Mouse (Mus musculus) midbrain, embryonic 11.5 days (tissue): ENCODE data around the gene Mmd. TPM values are rescaled to one million over a fixed set of nuclear protein-coding genes. Genes with fewer than 3 reads are reported as not detected.

Experiments used
- ATAC-seq: fragments of 200-750 bp; cut with Nextera tagmentation; 2 replicates; pipeline ENCODE4 v1.8.0; 2017; ENCODE audit warnings: moderate TSS enrichment, moderate library complexity; ENCODE audit not compliant: low FRiP score
- DNase-seq: peaks from one replicate; pipeline ENCODE4 v3.0.0; 2015; ENCODE audit warnings: low spot score; ENCODE audit errors: missing footprints
- H3K27ac ChIP-seq: fragments of 300-500 bp; sonication (generic); 2 replicates; pipeline ENCODE4 v1.5.1; 2014; ENCODE audit warnings: low read depth, low read length
- H3K27me3 ChIP-seq: fragments of 300-500 bp; sonication (generic); 2 replicates; pipeline ENCODE4 v1.6.1; 2014; ENCODE audit warnings: mild to moderate bottlenecking, low read length, moderate library complexity, mixed read lengths; ENCODE audit not compliant: control insufficient read depth, insufficient read depth
- H3K36me3 ChIP-seq: fragments of 300-500 bp; sonication (generic); 2 replicates; pipeline ENCODE4 v1.6.1; 2014; ENCODE audit warnings: mild to moderate bottlenecking, low read length, moderate library complexity, mixed read lengths; ENCODE audit not compliant: control insufficient read depth, insufficient read depth
- H3K4me1 ChIP-seq: fragments of 300-500 bp; sonication (generic); 2 replicates; pipeline ENCODE4 v1.6.1; 2014; ENCODE audit warnings: low read length; ENCODE audit not compliant: control insufficient read depth, insufficient read depth
- H3K4me2 ChIP-seq: fragments of 300-500 bp; sonication (generic); 2 replicates; pipeline ENCODE4 v1.6.1; 2014; ENCODE audit warnings: mild to moderate bottlenecking, moderate library complexity
- H3K4me3 ChIP-seq: fragments of 300-500 bp; sonication (generic); 2 replicates; pipeline ENCODE4 v1.5.1; 2014; ENCODE audit warnings: low read depth, low read length
- H3K9ac ChIP-seq: fragments of 300-500 bp; sonication (generic); 2 replicates; pipeline ENCODE4 v1.6.1; 2014; ENCODE audit warnings: low read length
- H3K9me3 ChIP-seq: fragments of 300-500 bp; sonication (generic); 2 replicates; pipeline ENCODE4 v1.6.1; 2016; ENCODE audit warnings: low read length; ENCODE audit not compliant: control insufficient read depth
- WGBS: fragments of 180-500 bp; shearing (Covaris S2); extraction: QIAGEN DNeasy Blood & Tissue Kit; methylation state at CpG from one replicate; pipeline ENCODE4 v1.1.7; 2014; 5-methylcytosine and 5-hydroxymethylcytosine counted together
- polyA plus RNA-seq: library from polyadenylated mRNA; unstranded; fragments of >200 nt; fragmentation: Nextera tagmentation; extraction: Ambion mirVana; gene quantifications from 2 replicates; pipeline ENCODE4 v1.2.1, GENCODE M21; 2014

Gene Mmd
- polyA plus RNA-seq, 1 experiment from 2014 or later: 48.1 TPM

- Histone ChIP-seq H3K36me3 (no peaks in the 10 kb centered on the region), H3K27me3 (no peaks in the 10 kb centered on the region), H3K4me2 (no peak overlapping the region), H3K27ac (no peak overlapping the region), H3K4me3 (no peak overlapping the region), H3K9ac (no peak overlapping the region), H3K4me1 (no peaks in the 10 kb centered on the region; the same call in 1 of the 2 replicates), H3K9me3 (no peaks in the 10 kb centered on the region)
- DNase-seq (no peak), ATAC-seq (no peak)
- WGBS: 84% methylated on average over 6 of the region's 6 CpGs
These were observed 6.4 kb downstream of the Mmd start for GRCm38 (mm10) chr11:90255687-90256086.

- no peaks in the 10 kb centered on the region for H3K4me1 ChIP-seq
- no peak overlapping the region for H3K4me2 ChIP-seq
- no peak overlapping the region for H3K4me3 ChIP-seq
- DNase-seq (no peak), ATAC-seq (no peak)
- WGBS: 86% methylated on average over 16 of the region's 16 CpGs
- H3K27me3 ChIP-seq: no peaks in the 10 kb centered on the region
- no peak overlapping the region for H3K9ac ChIP-seq
- H3K36me3 ChIP-seq: peaks cover 7% of the 10 kb centered on the region; the same call in 1 of the 2 replicates
- H3K9me3 ChIP-seq: no peaks in the 10 kb centered on the region
- H3K27ac ChIP-seq: no peak overlapping the region
These were observed 7.7 kb downstream of the Mmd start for GRCm38 (mm10) chr11:90256833-90257525.

GRCm38 (mm10) chr11:90258321-90258927, 9.2 kb downstream of the Mmd start:
- Histone ChIP-seq H3K4me1 (no peaks in the 10 kb centered on the region), H3K4me2 (no peak overlapping the region), H3K9ac (no peak overlapping the region), H3K27me3 (no peaks in the 10 kb centered on the region), H3K9me3 (no peaks in the 10 kb centered on the region), H3K4me3 (no peak overlapping the region), H3K36me3 (peaks cover 17% of the 10 kb centered on the region), H3K27ac (no peak overlapping the region)
- ATAC-seq (no peak), DNase-seq (no peak)
- 84% methylated on average over 10 of the region's 10 CpGs for WGBS

GRCm38 (mm10) chr11:90259071-90259470, 9.8 kb downstream of the Mmd start:
- DNase-seq (no peak), ATAC-seq (no peak)
- no peaks in the 10 kb centered on the region for H3K27me3 ChIP-seq
- H3K9ac ChIP-seq: no peak overlapping the region
- H3K27ac ChIP-seq: no peak overlapping the region
- no peak overlapping the region for H3K4me3 ChIP-seq
- WGBS: 68% methylated on average over 4 of the region's 4 CpGs
- no peak overlapping the region for H3K4me2 ChIP-seq
- H3K9me3 ChIP-seq: no peaks in the 10 kb centered on the region
- H3K36me3 ChIP-seq: peaks cover 17% of the 10 kb centered on the region
- no peaks in the 10 kb centered on the region for H3K4me1 ChIP-seq

GRCm38 (mm10) chr11:90259826-90260225, 10.6 kb downstream of the Mmd start:
- no peak for DNase-seq
- Histone ChIP-seq H3K36me3 (peaks cover 17% of the 10 kb centered on the region), H3K27me3 (no peaks in the 10 kb centered on the region), H3K9ac (no peak overlapping the region), H3K9me3 (no peaks in the 10 kb centered on the region), H3K4me1 (no peaks in the 10 kb centered on the region), H3K4me2 (no peak overlapping the region), H3K27ac (no peak overlapping the region), H3K4me3 (no peak overlapping the region)
- ATAC-seq: no peak
- 87% methylated on average over 9 of the region's 9 CpGs for WGBS

GRCm38 (mm10) chr11:90264180-90264579, 14.9 kb downstream of the Mmd start:
- Histone ChIP-seq H3K4me1 (no peaks in the 10 kb centered on the region; the same call in 1 of the 2 replicates), H3K4me3 (no peak overlapping the region), H3K9me3 (no peaks in the 10 kb centered on the region), H3K4me2 (no peak overlapping the region), H3K27me3 (no peaks in the 10 kb centered on the region; the same call in 1 of the 2 replicates), H3K36me3 (peaks cover 17% of the 10 kb centered on the region), H3K27ac (no peak overlapping the region), H3K9ac (no peak overlapping the region)
- WGBS: 87% methylated on average over 11 of the region's 11 CpGs
- no peak for DNase-seq
- no peak for ATAC-seq

- 91% methylated on average over 7 of the region's 7 CpGs for WGBS
- Histone ChIP-seq H3K9me3 (no peaks in the 10 kb centered on the region), H3K27ac (no peak overlapping the region), H3K9ac (no peak overlapping the region), H3K4me2 (no peak overlapping the region), H3K4me3 (no peak overlapping the region), H3K27me3 (no peaks in the 10 kb centered on the region; the same call in 1 of the 2 replicates), H3K4me1 (peaks cover 2% of the 10 kb centered on the region; the same call in 1 of the 2 replicates), H3K36me3 (peaks cover 17% of the 10 kb centered on the region)
- DNase-seq: no peak
- ATAC-seq: no peak
These were observed 16.3 kb downstream of the Mmd start for GRCm38 (mm10) chr11:90265581-90265980.

GRCm38 (mm10) chr11:90268934-90269333, 19.7 kb downstream of the Mmd start:
- Histone ChIP-seq H3K4me3 (no peak overlapping the region), H3K9ac (no peak overlapping the region), H3K9me3 (no peaks in the 10 kb centered on the region), H3K27me3 (no peaks in the 10 kb centered on the region; the same call in 1 of the 2 replicates), H3K4me1 (peaks cover 2% of the 10 kb centered on the region; the same call in 1 of the 2 replicates), H3K36me3 (no peaks in the 10 kb centered on the region), H3K27ac (no peak overlapping the region), H3K4me2 (no peak overlapping the region)
- ATAC-seq (no peak), DNase-seq (no peak)
- WGBS: 83% methylated on average over 5 of the region's 5 CpGs

GRCm38 (mm10) chr11:90269398-90270123, 20.3 kb downstream of the Mmd start:
- Histone ChIP-seq H3K36me3 (no peaks in the 10 kb centered on the region), H3K9me3 (no peaks in the 10 kb centered on the region), H3K4me2 (no peak overlapping the region), H3K27me3 (no peaks in the 10 kb centered on the region; the same call in 1 of the 2 replicates), H3K4me1 (peaks cover 2% of the 10 kb centered on the region; the same call in 1 of the 2 replicates), H3K9ac (no peak overlapping the region), H3K4me3 (no peak overlapping the region), H3K27ac (no peak overlapping the region)
- DNase-seq (no peak), ATAC-seq (no peak)
- WGBS: 39% methylated on average over 18 of the region's 18 CpGs
